Mouse (Mus musculus) pancreas, adult 10 weeks (tissue): ENCODE data around the gene Pon2. TPM values are rescaled to one million over a fixed set of nuclear protein-coding genes. Genes with fewer than 3 reads are reported as not detected.

Experiments used
- polyA plus RNA-seq: library from polyadenylated mRNA; stranded (reverse); fragments of 350-450 nt; fragmentation: Illumina TruSeq; extraction: RNeasy Lipid Tissue Mini Kit (QIAGEN cat#74804); gene quantifications from one replicate; pipeline ENCODE4 v1.2.3, GENCODE M21; 2015; ENCODE audit warnings: low read depth, low replicate concordance; ENCODE audit not compliant: insufficient read depth

Pon2 gene
- 8.2 TPM for polyA plus RNA-seq

DNA sequence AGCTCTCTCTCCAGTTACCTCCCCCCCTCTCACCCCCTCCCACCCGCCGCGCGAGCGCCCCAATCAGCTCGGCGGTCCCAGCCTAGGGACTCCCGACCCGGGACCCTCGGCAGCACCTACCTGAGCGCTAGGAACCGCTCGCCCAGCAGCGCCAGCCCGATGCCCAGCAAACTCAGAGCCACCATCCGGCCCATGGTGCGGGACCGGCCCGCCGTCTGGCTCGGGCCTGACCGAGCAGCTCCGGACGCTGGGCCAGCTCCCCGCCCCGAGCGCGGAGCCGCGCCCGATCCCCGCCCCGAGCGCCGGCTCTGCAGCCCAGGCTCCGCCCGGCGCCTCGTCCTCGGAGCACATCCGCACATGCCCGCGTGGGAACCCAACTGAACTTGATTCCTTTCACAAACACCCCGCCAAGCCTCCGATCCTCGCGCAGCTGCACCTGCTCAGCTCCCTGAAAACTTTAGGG lies at the start of gene Pon2:
Gene Pon2 (minus strand): TSS at position 364 of the 463 bp plus-strand sequence.

DNA sequence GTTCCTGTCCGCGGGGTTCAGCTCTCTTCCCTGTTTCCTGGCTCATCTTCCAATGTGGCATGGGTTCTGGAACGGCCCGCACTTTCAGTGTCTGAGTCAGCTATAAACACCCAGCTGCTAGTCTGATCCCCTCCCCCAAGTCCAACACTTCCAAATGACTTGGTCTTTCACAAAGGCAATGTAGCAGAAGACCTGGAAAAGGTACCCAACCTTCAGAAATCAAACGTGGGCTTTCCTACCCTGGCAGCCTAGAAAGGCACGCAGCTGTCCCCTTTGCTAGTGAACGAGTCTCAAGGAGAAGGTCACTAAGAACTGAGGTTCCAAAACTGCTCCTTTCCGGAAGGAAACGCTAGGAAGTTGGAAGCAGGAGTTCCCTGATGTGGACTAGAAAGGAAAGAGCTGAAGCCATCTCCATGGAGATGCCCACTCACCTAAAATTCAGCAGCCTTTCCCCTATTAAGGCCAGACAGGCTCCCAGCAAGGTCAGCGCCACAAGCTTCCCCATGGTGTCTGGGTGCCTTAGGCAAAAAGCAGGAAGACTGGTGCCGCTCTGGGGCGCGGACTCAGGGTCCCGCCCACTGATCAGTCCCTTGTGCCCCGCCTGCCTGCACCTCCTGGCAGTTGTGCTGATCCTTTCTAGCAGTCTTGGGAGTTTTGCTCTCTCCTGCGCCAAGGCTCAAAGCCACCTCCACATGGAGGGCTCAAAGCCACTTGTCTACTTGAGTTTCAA lies 42.4 kb downstream of the Pon2 start, which contains the start of gene Pon3:
Gene Pon3 (minus strand): TSS at position 565 of the 730 bp plus-strand sequence.

Other genes with a start within 250 kb of the Pon2 start
- gene Pon1, start 104.5 kb downstream of the Pon2 start, polyA plus RNA-seq: 2.0 TPM
- gene Pon3, start 42.2 kb downstream of the Pon2 start, polyA plus RNA-seq: 6.6 TPM
- gene Asb4, start 84.9 kb upstream of the Pon2 start, polyA plus RNA-seq: 0.31 TPM
- 1.9 TPM for gene Pdk4, start 197.9 kb upstream of the Pon2 start, polyA plus RNA-seq